Mouse (Mus musculus) midbrain, embryonic 12.5 days (tissue): ENCODE results near the gene Tmtc4. TPM values are rescaled to one million over a fixed set of nuclear protein-coding genes. Genes with fewer than 3 reads are reported as not detected.

ENCODE experiments used
- ATAC-seq: fragments of 200-750 bp; cut with Nextera tagmentation; 2 replicates; pipeline ENCODE4 v1.8.0; 2017; ENCODE audit warnings: low read depth, moderate TSS enrichment, moderate library complexity; ENCODE audit not compliant: low FRiP score
- H3K27ac ChIP-seq: fragments of 300-500 bp; sonication (generic); replicated peaks from 2 replicates; pipeline ENCODE4 v1.5.1; 2016; ENCODE audit warnings: mild to moderate bottlenecking
- H3K27me3 ChIP-seq: fragments of 300-500 bp; sonication (generic); 2 replicates; pipeline ENCODE4 v1.6.1; 2016; ENCODE audit warnings: mild to moderate bottlenecking
- H3K36me3 ChIP-seq: fragments of 300-500 bp; sonication (generic); 2 replicates; pipeline ENCODE4 v1.6.1; 2016
- H3K4me1 ChIP-seq: fragments of 300-500 bp; sonication (generic); 2 replicates; pipeline ENCODE4 v1.6.1; 2016
- H3K4me2 ChIP-seq: fragments of 300-500 bp; sonication (generic); replicated peaks from 2 replicates; pipeline ENCODE4 v1.6.1; 2016; ENCODE audit warnings: mild to moderate bottlenecking, moderate library complexity
- H3K4me3 ChIP-seq: fragments of 300-500 bp; sonication (generic); 2 replicates; pipeline ENCODE4 v1.5.1; 2016; ENCODE audit warnings: mild to moderate bottlenecking
- H3K9ac ChIP-seq: fragments of 300-500 bp; sonication (generic); replicated peaks from 2 replicates; pipeline ENCODE4 v1.6.1; 2016; ENCODE audit warnings: mild to moderate bottlenecking, moderate library complexity
- H3K9me3 ChIP-seq: fragments of 300-500 bp; sonication (generic); 2 replicates; pipeline ENCODE4 v1.6.1; 2016; ENCODE audit warnings: mild to moderate bottlenecking
- WGBS: fragments of 180-500 bp; shearing (Covaris S2); methylation state at CpG from one replicate; pipeline ENCODE4 v1.1.7; 2016; 5-methylcytosine and 5-hydroxymethylcytosine counted together
- polyA plus RNA-seq: library from polyadenylated mRNA; unstranded; fragments of >200 nt; fragmentation: Nextera tagmentation; extraction: Ambion mirVana; gene quantifications from 2 replicates; pipeline ENCODE4 v1.2.1, GENCODE M21; 2016

Tmtc4 gene
- polyA plus RNA-seq, 1 experiment from 2014 or later: 45.8 TPM

DNA sequence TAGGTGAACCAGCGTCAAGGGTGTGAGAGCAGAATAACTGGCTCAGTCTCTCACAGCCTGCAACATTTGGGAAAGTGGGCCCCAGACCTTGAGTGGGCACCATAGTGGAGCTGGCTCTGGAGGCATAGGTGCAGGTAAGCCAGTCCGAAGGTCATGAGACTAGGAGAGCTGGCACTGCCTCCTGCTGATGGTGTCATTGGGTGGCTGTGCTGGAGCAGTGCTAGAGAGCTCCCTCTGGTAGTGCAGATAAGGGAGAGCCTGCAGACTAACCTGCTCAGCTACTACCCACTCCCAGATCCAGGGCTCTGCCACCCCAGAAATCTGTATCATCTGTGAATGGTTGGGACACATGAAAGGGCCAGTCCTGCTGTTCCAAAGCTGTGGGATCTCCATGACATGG lies 10.1 kb upstream of the Tmtc4 start:
- WGBS: 89% methylated on average over 2 of the region's 2 CpGs
- no peak overlapping the region for H3K4me2 ChIP-seq
- H3K9ac ChIP-seq: no peak overlapping the region
- 0 out of 2 replicates have a peak, but pooled peaks have one; percentile 16 for ATAC-seq
- H3K27me3 ChIP-seq: 0 out of 2 replicates have a peak, but pooled peaks cover 8% of the 10 kb centered on the region
- H3K36me3 ChIP-seq: no peaks in the 10 kb centered on the region
- no peak overlapping the region for H3K27ac ChIP-seq
- no peaks in the 10 kb centered on the region for H3K9me3 ChIP-seq
- no peak overlapping the region for H3K4me3 ChIP-seq
- no peaks in the 10 kb centered on the region for H3K4me1 ChIP-seq

DNA sequence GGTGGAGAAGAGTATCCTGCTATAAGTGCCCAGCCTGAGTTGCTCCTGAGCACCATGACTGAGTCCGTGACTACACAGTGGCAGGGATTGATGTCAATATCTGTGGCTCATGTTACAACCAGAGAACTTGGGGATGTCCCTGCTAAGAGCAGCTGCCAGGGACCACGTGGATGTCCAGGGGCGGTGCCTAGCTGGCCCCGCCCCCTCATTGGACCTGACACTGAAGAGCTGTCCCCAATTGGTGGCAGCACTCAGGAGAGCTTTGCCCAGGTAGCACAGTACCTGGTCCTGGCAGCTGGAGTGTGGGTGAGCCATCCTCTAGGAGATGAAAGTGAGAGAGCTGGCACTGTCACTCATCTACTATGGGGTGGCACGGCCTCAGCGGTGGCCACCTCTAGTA lies 9.1 kb upstream of the Tmtc4 start:
- no peak for ATAC-seq
- no peak overlapping the region for H3K27ac ChIP-seq

DNA sequence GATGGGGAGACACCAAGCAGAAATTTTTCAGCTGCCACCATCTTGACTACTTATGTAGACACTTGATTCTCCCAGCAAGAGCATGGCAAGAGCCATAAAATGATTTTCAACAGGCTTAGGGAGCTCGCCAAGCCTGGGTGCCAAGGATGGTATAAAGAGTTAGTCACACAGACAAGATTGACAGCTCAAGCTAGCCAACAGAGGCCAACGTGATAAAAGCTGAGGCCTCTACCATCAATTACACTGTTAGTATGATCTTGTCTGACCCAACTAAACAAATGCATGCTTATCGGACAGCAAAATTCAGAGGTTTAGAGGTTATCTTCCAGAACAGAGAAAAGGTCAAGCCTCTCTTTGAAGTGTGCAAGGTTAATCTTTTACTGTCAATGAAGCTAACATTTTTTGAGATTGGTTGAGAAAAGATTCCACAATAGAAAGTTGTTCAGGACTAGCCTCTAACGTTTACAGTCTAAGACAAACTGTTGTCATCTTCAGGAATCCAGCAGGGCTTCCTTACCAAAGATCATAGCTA lies 6.8 kb upstream of the Tmtc4 start:
- no peaks in the 10 kb centered on the region for H3K4me1 ChIP-seq
- no peaks in the 10 kb centered on the region for H3K36me3 ChIP-seq
- no peak overlapping the region for H3K9ac ChIP-seq
- no peak overlapping the region for H3K27ac ChIP-seq
- no peak overlapping the region for H3K4me3 ChIP-seq
- H3K9me3 ChIP-seq: no peaks in the 10 kb centered on the region
- no peak for ATAC-seq
- 79% methylated on average over 4 of the region's 4 CpGs for WGBS
- H3K27me3 ChIP-seq: 0 out of 2 replicates have a peak, but pooled peaks cover 8% of the 10 kb centered on the region
- H3K4me2 ChIP-seq: no peak overlapping the region

More for the DNA sequence above, 9.1 kb upstream of the Tmtc4 start:
- H3K27me3 ChIP-seq: 0 out of 2 replicates have a peak, but pooled peaks cover 8% of the 10 kb centered on the region
- H3K4me1 ChIP-seq: no peaks in the 10 kb centered on the region
- H3K36me3 ChIP-seq: no peaks in the 10 kb centered on the region
- H3K9ac ChIP-seq: no peak overlapping the region
- H3K9me3 ChIP-seq: no peaks in the 10 kb centered on the region
- no peak overlapping the region for H3K4me3 ChIP-seq
- WGBS: 62% methylated on average over 6 of the region's 6 CpGs
- no peak overlapping the region for H3K4me2 ChIP-seq

DNA sequence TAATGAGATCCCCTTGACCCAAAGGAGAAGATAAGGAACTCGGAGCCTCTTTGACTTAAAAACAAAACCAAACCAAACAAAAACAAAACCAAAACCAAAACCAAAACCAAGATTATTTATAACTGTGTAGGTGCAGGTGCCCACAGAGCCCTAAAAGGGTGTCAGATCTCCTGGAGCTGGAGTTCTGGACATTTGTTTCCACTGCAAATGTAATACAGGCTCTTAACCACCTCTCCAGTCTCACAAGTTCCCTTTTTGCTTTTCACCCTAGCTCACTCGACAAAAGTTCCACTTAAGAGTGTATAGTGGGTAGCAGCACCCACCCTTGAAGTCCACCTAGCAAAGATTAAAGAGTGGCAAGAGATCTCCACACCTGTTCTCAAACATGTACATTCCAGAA lies 2.6 kb upstream of the Tmtc4 start:
- H3K4me3 ChIP-seq: no peak overlapping the region
- H3K4me1 ChIP-seq: peaks cover 19% of the 10 kb centered on the region
- H3K9ac ChIP-seq: no peak overlapping the region
- no peak overlapping the region for H3K4me2 ChIP-seq
- H3K27ac ChIP-seq: no peak overlapping the region
- 79% methylated on average over 2 of the region's 2 CpGs for WGBS
- no peaks in the 10 kb centered on the region for H3K27me3 ChIP-seq
- H3K36me3 ChIP-seq: no peaks in the 10 kb centered on the region
- ATAC-seq: no peak
- H3K9me3 ChIP-seq: no peaks in the 10 kb centered on the region

DNA sequence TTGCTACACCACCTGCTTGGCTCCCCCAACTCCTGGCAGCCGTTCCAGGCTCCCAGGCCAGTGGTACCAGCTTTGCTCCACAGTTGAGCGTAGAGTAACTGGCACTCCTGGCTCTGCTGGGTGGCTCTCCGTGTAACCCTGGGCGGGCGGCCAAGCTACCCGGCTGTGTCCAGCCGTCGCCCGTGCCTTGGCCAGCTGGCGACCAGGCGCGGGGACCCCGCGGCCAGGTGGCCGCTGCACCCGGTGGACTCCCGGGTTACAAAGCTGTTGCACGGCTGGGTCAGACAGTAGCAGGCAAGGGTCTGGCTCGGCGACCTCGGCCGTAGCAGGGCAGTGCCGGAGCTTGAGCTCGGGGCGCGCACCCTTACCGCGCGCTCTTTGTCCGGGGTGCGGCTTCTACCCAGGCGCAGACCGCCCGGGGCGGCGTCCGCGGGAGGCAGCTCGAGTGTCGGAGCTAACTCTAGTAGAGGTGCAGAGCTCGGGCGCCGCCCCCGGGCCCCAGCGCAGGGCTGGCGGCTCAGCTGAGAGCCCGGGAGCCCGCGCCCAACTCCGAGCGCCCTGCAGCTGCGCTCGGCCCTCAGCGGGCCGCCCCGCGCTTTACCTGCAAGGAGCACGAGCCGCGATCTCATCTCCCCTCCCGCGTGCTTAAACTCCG lies 1.1 kb downstream of the Tmtc4 start:
- peak overlapping the region; percentile 90 for H3K9ac ChIP-seq
- H3K4me1 ChIP-seq: peaks cover 24% of the 10 kb centered on the region
- 0 out of 2 replicates have a peak, but pooled peaks cover 4% of the 10 kb centered on the region for H3K27me3 ChIP-seq
- no peaks in the 10 kb centered on the region for H3K9me3 ChIP-seq
- ATAC-seq: peak; percentile 85
- H3K4me2 ChIP-seq: peak overlapping the region; percentile 88
- under 1% methylated on average over 57 of the region's 63 CpGs for WGBS
- peak overlapping the region; percentile 90 for H3K27ac ChIP-seq
- H3K36me3 ChIP-seq: 0 out of 2 replicates have a peak, but pooled peaks cover 1% of the 10 kb centered on the region
- H3K4me3 ChIP-seq: peak overlapping the region; percentile 87

DNA sequence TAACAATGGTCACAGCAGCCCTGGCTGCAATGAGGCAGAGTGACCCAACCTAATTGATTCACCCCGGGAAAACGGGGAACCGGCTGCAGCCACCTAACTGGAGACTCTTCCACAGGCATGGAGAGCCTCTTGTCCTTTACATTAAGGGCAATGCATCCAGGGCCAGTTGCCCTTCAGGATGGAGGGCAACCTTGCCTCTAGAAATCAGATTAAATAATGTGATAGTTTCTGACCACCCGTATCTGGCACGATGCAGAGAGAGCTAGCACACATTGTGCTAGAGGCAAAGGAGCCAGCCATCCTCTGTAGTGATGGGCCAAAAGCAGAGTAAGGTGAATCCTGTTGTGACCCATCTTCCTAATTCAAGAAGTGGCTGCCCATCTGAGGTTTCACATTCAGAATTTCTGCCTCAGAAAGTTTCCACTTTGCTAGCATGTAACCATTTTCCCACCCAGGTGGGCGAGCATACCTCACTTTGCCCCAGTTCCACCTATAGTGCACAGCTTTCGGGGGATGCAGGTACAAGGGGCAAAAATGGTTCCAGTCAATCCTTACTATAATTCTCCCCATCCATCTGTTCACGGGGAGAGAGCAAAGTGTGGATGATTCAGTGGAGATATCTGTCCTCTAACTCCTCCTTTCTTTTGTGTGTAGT lies 1.9 kb downstream of the Tmtc4 start:
- Histone ChIP-seq H3K4me1 (peaks cover 24% of the 10 kb centered on the region), H3K4me3 (peak overlapping the region; percentile 87), H3K9ac (peak overlapping the region; percentile 90), H3K27me3 (0 out of 2 replicates have a peak, but pooled peaks cover 4% of the 10 kb centered on the region), H3K36me3 (0 out of 2 replicates have a peak, but pooled peaks cover 8% of the 10 kb centered on the region), H3K9me3 (no peaks in the 10 kb centered on the region), H3K27ac (peak overlapping the region; percentile 90; the same call in 1 of the 2 replicates), H3K4me2 (peak overlapping the region; percentile 88)
- WGBS: 33% methylated on average over 8 of the region's 8 CpGs
- ATAC-seq: no peak

DNA sequence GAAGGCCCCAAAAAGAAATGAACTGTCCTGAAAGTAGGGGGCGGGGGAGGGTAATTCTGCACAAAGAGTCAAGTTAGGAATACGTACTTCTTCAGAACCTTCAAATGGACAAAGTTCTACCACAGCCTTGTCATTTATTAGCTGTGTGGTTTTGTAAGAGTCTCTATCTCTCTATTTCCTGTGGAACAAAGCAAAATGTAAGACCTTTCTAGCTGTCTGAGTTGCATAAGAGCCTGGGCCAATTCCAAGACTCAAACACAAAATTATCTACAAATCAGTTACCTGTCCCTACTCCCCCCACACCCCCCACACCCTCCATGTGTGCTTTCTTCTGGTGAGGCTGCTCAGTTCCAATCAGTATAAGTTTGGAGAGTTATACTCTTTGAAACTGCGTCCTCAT lies 5.0 kb downstream of the Tmtc4 start:
- Histone ChIP-seq H3K27ac (no peak overlapping the region), H3K4me1 (peaks cover 18% of the 10 kb centered on the region), H3K4me2 (no peak overlapping the region), H3K9ac (no peak overlapping the region), H3K36me3 (0 out of 2 replicates have a peak, but pooled peaks cover 8% of the 10 kb centered on the region), H3K4me3 (no peak overlapping the region), H3K9me3 (no peaks in the 10 kb centered on the region), H3K27me3 (0 out of 2 replicates have a peak, but pooled peaks cover 4% of the 10 kb centered on the region)
- ATAC-seq: no peak
- 89% methylated on average over 3 of the region's 3 CpGs for WGBS

DNA sequence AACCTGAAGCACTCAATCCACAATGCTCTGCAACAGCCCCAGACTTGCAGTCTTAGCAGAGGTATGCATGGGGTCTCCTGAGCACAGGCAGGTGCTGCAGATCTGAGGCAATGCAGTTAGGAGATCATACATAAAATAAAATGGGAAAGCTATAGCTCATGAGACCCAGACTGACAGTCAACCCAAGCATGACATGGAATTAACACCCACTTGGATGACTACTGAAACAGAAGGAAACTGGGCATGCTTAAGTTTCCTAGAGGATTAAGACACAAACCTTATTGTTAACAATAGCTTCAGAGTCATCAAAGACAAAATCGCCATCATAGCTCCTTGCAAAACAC lies 6.1 kb downstream of the Tmtc4 start:
- WGBS: 57% methylated on average over 1 of the region's 1 CpGs
- H3K27me3 ChIP-seq: 0 out of 2 replicates have a peak, but pooled peaks cover 4% of the 10 kb centered on the region
- H3K36me3 ChIP-seq: peaks cover 11% of the 10 kb centered on the region; the same call in 1 of the 2 replicates
- ATAC-seq: no peak
- H3K9me3 ChIP-seq: no peaks in the 10 kb centered on the region
- no peak overlapping the region for H3K27ac ChIP-seq
- no peak overlapping the region for H3K4me2 ChIP-seq
- H3K9ac ChIP-seq: no peak overlapping the region
- no peak overlapping the region for H3K4me3 ChIP-seq
- H3K4me1 ChIP-seq: peaks cover 15% of the 10 kb centered on the region

DNA sequence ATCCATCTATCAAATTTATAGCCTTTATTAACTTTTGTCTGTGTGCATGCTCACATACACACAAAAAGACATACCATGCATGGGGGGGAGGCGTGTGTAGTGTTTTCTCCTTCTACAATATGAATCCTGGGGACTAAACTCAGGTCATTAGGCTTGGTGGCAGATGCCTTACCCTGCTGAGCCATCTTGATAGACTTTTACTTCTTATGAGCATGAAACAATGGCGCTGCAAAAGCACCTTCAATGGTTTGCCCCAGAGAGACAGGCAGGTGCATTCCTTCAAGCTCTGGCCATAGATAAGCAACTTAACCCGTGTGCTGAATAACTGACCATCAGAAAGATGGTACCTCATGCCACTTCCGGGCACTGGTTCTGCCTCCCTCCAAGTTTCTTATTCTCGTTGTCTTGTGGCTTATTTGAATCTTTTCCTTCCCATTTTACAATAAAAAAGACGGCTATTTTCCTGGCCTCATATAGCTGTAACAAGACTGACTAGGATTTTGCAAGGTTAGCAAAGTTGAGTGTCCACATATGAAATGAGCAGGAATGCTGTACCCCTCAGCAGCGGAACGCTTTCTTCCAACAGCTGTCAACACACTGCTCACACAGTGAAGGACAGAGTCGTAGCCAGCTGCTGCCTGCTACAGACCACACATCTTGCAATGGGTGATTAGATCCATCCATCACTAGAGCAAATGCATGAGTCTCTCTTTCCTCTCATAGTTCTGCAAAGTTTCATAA lies 6.6 kb downstream of the Tmtc4 start:
- WGBS: 86% methylated on average over 9 of the region's 9 CpGs
- Histone ChIP-seq H3K27ac (no peak overlapping the region), H3K4me1 (peaks cover 12% of the 10 kb centered on the region), H3K9me3 (no peaks in the 10 kb centered on the region), H3K27me3 (0 out of 2 replicates have a peak, but pooled peaks cover 4% of the 10 kb centered on the region), H3K4me3 (no peak overlapping the region), H3K4me2 (no peak overlapping the region), H3K36me3 (peaks cover 16% of the 10 kb centered on the region; the same call in 1 of the 2 replicates), H3K9ac (no peak overlapping the region)
- ATAC-seq: no peak

DNA sequence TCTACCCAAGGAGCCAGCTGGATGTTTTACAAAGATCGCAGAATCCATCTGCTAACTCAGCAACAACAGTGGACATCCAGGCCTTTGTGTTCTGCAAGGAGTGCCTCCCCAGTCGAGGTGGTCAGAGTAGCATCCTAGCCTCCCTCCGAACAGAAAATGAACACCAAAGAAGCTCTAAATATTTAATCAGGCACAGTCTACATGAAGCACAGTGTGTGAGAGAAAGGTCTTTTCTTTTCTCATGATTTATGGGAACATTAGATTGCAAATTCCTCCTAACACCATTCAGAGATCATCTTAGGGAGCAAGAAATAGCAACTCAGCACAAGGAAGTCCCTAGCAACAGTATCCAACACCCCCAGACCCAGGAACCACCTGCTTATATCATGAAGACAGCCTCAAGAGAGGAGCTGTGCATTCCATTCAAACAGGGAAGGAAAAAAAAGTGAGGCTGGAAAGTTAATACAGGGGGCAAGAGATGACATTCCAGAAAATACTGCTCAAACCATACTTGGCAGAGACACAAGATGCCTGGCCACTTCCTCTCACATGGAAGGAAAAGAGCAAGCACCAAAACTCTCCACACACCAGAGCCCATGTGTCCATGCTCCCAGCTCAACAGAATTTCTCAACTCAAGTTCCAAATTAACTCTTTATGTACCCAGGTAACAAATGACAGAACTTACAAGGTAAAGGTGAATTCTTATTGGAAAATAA lies 8.8 kb downstream of the Tmtc4 start:
- Histone ChIP-seq H3K4me2 (no peak overlapping the region), H3K4me3 (no peak overlapping the region), H3K9ac (no peak overlapping the region), H3K27ac (no peak overlapping the region), H3K36me3 (peaks cover 36% of the 10 kb centered on the region), H3K9me3 (no peaks in the 10 kb centered on the region), H3K4me1 (no peaks in the 10 kb centered on the region), H3K27me3 (no peaks in the 10 kb centered on the region)
- WGBS: 67% methylated on average over 3 of the region's 3 CpGs
- ATAC-seq: no peak

DNA sequence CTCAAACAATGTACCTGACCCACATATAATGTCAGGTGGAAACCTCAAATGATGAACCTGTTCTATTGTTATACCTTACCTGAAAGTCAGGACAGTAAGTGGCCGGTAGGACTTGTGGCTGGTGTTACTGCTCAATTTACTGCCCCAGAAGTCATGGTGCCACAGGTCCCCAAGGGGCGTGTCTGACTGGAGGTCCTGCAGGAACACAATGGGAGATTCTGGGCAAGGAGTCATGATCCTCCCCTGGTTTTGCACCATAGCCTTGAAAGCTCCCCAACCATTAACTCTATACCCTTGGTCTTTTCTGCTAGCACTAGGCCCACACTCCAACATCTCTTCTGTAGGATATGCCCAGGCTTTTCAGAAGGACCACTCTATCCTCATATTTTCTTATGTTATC lies 10.7 kb downstream of the Tmtc4 start:
- no peaks in the 10 kb centered on the region for H3K4me1 ChIP-seq
- H3K36me3 ChIP-seq: peaks cover 48% of the 10 kb centered on the region
- no peaks in the 10 kb centered on the region for H3K9me3 ChIP-seq
- ATAC-seq: no peak
- no peak overlapping the region for H3K4me2 ChIP-seq
- no peaks in the 10 kb centered on the region for H3K27me3 ChIP-seq
- 94% methylated on average over 2 of the region's 2 CpGs for WGBS
- no peak overlapping the region for H3K9ac ChIP-seq
- H3K4me3 ChIP-seq: no peak overlapping the region
- no peak overlapping the region for H3K27ac ChIP-seq
